In the genomic region with DNA sequence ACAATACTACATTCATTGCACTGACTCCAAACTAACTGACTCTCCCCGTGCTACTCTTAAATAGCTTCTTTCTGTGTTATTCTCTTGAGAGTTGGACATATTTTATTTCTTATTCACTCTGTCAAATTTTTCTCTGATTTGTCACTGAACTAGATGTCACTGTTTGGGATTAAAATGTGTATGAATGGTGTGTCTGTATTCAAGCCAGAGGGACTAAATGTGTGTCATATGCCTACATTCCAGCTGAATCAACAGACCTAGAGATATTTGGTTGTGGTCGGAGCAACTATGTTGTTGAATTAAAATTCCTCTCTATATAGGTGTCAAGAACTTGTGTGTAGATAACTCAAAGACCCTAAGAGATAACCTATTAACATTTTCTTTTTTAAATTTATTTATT, we compare ENCODE assay signal across 23 mouse cellular contexts.
"Had no signal": no experiment of that assay in that cellular context is flagged by ENCODE, and none has a peak within 500 bp of the region (broad histone marks: within the 10 kb centered on the region; RNA-seq: fewer than 3 reads in every experiment).

No protein-coding gene starts in this region.

- H3K27me3 ChIP-seq: heart, embryonic 13.5 days; heart, embryonic 15.5 days; hindbrain, embryonic 13.5 days; hindbrain, embryonic 15.5 days; kidney, embryonic 15.5 days; limb, embryonic 12.5 days; liver, embryonic 13.5 days; liver, embryonic 15.5 days had no signal

- H3K36me3 ChIP-seq: heart, embryonic 13.5 days; heart, embryonic 15.5 days; hindbrain, embryonic 13.5 days; hindbrain, embryonic 15.5 days; kidney, embryonic 15.5 days; limb, embryonic 10.5 days; limb, embryonic 12.5 days; liver, embryonic 13.5 days; liver, embryonic 15.5 days had no signal

- H3K4me3 ChIP-seq: heart, adult 2 months; heart, embryonic 13.5 days; heart, embryonic 15.5 days; hindbrain, embryonic 13.5 days; hindbrain, embryonic 15.5 days; kidney, embryonic 15.5 days; left cerebral cortex, adult 2 months; limb, embryonic 10.5 days; limb, embryonic 12.5 days; liver, embryonic 13.5 days; liver, embryonic 15.5 days had no signal

- DNase-seq: gastrocnemius, postnatal 14 days; gastrocnemius, postnatal 36 days; heart, adult 11 months; heart, adult 2 months; heart, postnatal 14 days; heart, postnatal 36 days; kidney, adult 11 months; kidney, adult 2 months; kidney, adult 9 months; kidney, postnatal 14 days; kidney, postnatal 36 days; layer of hippocampus, adult 9-11 months; liver; liver, embryonic 13.5 days had no signal
